Mouse (Mus musculus) heart, adult 2 months (tissue): ENCODE measurements around the gene Gm11172. TPM values are rescaled to one million over a fixed set of nuclear protein-coding genes. Genes with fewer than 3 reads are reported as not detected.

ENCODE experiments used
- DNase-seq, 2 experiments: peaks; one replicate each; pipeline ENCODE4 v3.0.0; 2021
- H3K27ac ChIP-seq: fragments of 200-600 bp; 2 replicates; pipeline ENCODE4 v1.8.1; 2022
- H3K27me3 ChIP-seq: fragments of 200-500 bp; 2 replicates; pipeline ENCODE4 v1.6.1; 2012; ENCODE audit warnings: mild to moderate bottlenecking, low read length, inconsistent platforms, mixed read lengths; ENCODE audit not compliant: control insufficient read depth, insufficient read depth
- H3K36me3 ChIP-seq: fragments of 200-500 bp; 2 replicates; pipeline ENCODE4 v1.6.1; 2012; ENCODE audit warnings: low read length, inconsistent platforms; ENCODE audit not compliant: control insufficient read depth, insufficient read depth
- H3K4me1 ChIP-seq: fragments of 200-500 bp; 2 replicates; pipeline ENCODE4 v1.6.1; 2011; ENCODE audit warnings: low read length; ENCODE audit not compliant: control insufficient read depth, insufficient read depth
- H3K4me3 ChIP-seq: fragments of 200-600 bp; 2 replicates; pipeline ENCODE4 v1.8.1; 2022
- H3K79me2 ChIP-seq: fragments of 200-500 bp; replicated peaks from 2 replicates; pipeline ENCODE4 v1.6.1; 2012; ENCODE audit warnings: mild to moderate bottlenecking, inconsistent platforms, low read length, moderate library complexity, mixed read lengths; ENCODE audit not compliant: control insufficient read depth, insufficient read depth
- H3K9ac ChIP-seq: fragments of 200-500 bp; 2 replicates; pipeline ENCODE4 v1.6.1; 2012; ENCODE audit warnings: low read depth, mild to moderate bottlenecking, control low read depth, inconsistent platforms, low read length, mixed read lengths
- CTCF ChIP-seq: fragments of 200-600 bp; IDR thresholded peaks from 2 replicates; pipeline ENCODE4 v1.8.1; 2022; ENCODE audit warnings: antibody characterized with exemption, mild to moderate bottlenecking, moderate library complexity
- EP300 ChIP-seq: fragments of 200-500 bp; IDR thresholded peaks from 2 replicates; pipeline ENCODE4 v1.6.1; 2011; ENCODE audit warnings: low read depth, low read length, control low read depth; ENCODE audit not compliant: insufficient read depth
- POLR2A ChIP-seq: fragments of 200-500 bp; IDR thresholded peaks from 2 replicates; pipeline ENCODE4 v1.6.1; 2011; ENCODE audit warnings: mild to moderate bottlenecking, low read depth, low read length, control low read depth; ENCODE audit not compliant: insufficient read depth
- WGBS: fragments of 180-500 bp; shearing (Covaris S2); methylation state at CpG from one replicate; pipeline ENCODE4 v1.1.7; 2018; 5-methylcytosine and 5-hydroxymethylcytosine counted together
- intact Hi-C: fragments of 180-260 bp; cut with DNase I; formaldehyde crosslinking; loops from one replicate; pipeline ENCODE4 v1.15.1; 2025
- polyA plus RNA-seq: library from polyadenylated mRNA; depleted of rRNA; stranded (reverse); fragments of >200 nt; gene quantifications from 2 replicates; pipeline ENCODE4 v1.2.3, GENCODE M21; 2012
- total RNA-seq, 2 experiments: library from RNA; stranded (reverse); gene quantifications; 2 replicates each; pipeline ENCODE4 v1.2.3; 2021

The Gm11172 gene
- total and polyA plus RNA-seq, 3 experiments = not detected

GRCm38 (mm10) chr16:10840018-10840417 is 27.3 kb downstream of the Gm11172 start:
- no peak overlapping the region for H3K4me3 ChIP-seq
- H3K79me2 ChIP-seq = no peaks in the 10 kb centered on the region
- H3K9ac ChIP-seq = no peak overlapping the region
- TF ChIP-seq EP300 (no peak), CTCF (no peak), POLR2A (no peak)
- intact Hi-C loops = loop anchor here (10.0 kb wide), 1 partner anchor 175 kb away; no protein-coding TSS in a partner anchor
- H3K4me1 ChIP-seq = peaks cover 9% of the 10 kb centered on the region
- DNase-seq = no peak
- 72% methylated on average over 14 of the region's 14 CpGs for WGBS
- H3K27me3 ChIP-seq = no peaks in the 10 kb centered on the region
- no peak overlapping the region for H3K27ac ChIP-seq
- H3K36me3 ChIP-seq = no peaks in the 10 kb centered on the region

- Histone ChIP-seq H3K4me1 (peaks cover 7% of the 10 kb centered on the region), H3K36me3 (no peaks in the 10 kb centered on the region), H3K27me3 (no peaks in the 10 kb centered on the region), H3K79me2 (no peaks in the 10 kb centered on the region), H3K9ac (no peak overlapping the region), H3K27ac (no peak overlapping the region), H3K4me3 (no peak overlapping the region)
- 83% methylated on average over 4 of the region's 4 CpGs for WGBS
- TF ChIP-seq EP300 = no peak
- no peak for TF ChIP-seq POLR2A
- no peak for TF ChIP-seq CTCF
- intact Hi-C loops = loop anchor here (10.0 kb wide), 1 partner anchor 178 kb away; no protein-coding TSS in a partner anchor
- no peak for DNase-seq
Measured at GRCm38 (mm10) chr16:10842282-10842855, 29.7 kb downstream of the Gm11172 start.

- Histone ChIP-seq H3K79me2 (no peaks in the 10 kb centered on the region), H3K27ac (no peak overlapping the region; the same call in 1 of the 2 replicates), H3K27me3 (no peaks in the 10 kb centered on the region), H3K4me3 (peak overlapping the region; percentile 45), H3K36me3 (no peaks in the 10 kb centered on the region), H3K4me1 (peaks cover 5% of the 10 kb centered on the region), H3K9ac (peak overlapping the region; percentile 41)
- DNase-seq = peak; percentile 49 to 75
- intact Hi-C loops = loop anchor here (10.0 kb wide), 1 partner anchor 179 kb away; no protein-coding TSS in a partner anchor
- WGBS = 6% methylated on average over 18 of the region's 18 CpGs
- TF ChIP-seq POLR2A (no peak), EP300 (no peak), CTCF (no peak)
Measured at GRCm38 (mm10) chr16:10843486-10844318, 31.0 kb downstream of the Gm11172 start.

- intact Hi-C loops = loop anchor here (10.0 kb wide), 1 partner anchor 179 kb away; no protein-coding TSS in a partner anchor
- no peak for DNase-seq
- H3K36me3 ChIP-seq = no peaks in the 10 kb centered on the region
- peak overlapping the region; percentile 45 for H3K4me3 ChIP-seq
- H3K79me2 ChIP-seq = no peaks in the 10 kb centered on the region
- no peak overlapping the region for H3K9ac ChIP-seq
- TF ChIP-seq EP300 (no peak), CTCF (no peak), POLR2A (no peak)
- 31% methylated on average over 6 of the region's 6 CpGs for WGBS
- H3K27ac ChIP-seq = no peak overlapping the region; the same call in 1 of the 2 replicates
- no peaks in the 10 kb centered on the region for H3K27me3 ChIP-seq
- H3K4me1 ChIP-seq = peaks cover 8% of the 10 kb centered on the region
Measured at GRCm38 (mm10) chr16:10844319-10844670, 31.6 kb downstream of the Gm11172 start.

DNA sequence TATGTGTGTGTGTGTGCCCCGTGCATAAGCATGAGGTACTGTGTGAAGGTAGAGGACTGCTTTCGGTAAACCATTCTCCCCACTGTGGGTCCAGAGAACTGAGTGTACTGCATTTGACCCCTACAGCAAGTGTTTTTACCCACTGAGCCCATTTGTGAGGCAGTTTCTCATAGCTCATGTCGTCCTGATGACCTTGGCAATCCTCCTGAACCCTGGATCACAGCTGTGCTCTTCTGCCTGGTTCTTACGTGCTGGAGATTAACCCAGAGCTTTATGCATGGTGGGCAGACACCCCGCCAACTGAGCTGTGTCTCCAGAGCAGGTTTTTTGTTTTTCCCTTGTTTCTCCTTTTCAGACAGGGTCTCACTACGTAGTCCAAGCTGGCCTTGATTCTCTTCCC is 33.2 kb downstream of the Gm11172 start:
- DNase-seq = no peak
- Histone ChIP-seq H3K9ac (no peak overlapping the region), H3K27me3 (no peaks in the 10 kb centered on the region), H3K36me3 (no peaks in the 10 kb centered on the region), H3K27ac (no peak overlapping the region), H3K4me3 (no peak overlapping the region), H3K4me1 (peaks cover 17% of the 10 kb centered on the region), H3K79me2 (no peaks in the 10 kb centered on the region)
- TF ChIP-seq EP300 (no peak), POLR2A (no peak)
- intact Hi-C loops = loop anchor here (1.0 to 10.0 kb wide), 4 partner anchors 59 to 275 kb away; no protein-coding TSS in a partner anchor
- 88% methylated on average over 6 of the region's 6 CpGs for WGBS
